Mouse (Mus musculus): ENCODE measurements around the gene Arhgap29. TPM values are rescaled to one million over a fixed set of nuclear protein-coding genes. Genes with fewer than 3 reads are reported as not detected.

The Arhgap29 gene
- polyA plus RNA-seq, 1 experiment from 2014 or later, result 65.6 TPM

DNA sequence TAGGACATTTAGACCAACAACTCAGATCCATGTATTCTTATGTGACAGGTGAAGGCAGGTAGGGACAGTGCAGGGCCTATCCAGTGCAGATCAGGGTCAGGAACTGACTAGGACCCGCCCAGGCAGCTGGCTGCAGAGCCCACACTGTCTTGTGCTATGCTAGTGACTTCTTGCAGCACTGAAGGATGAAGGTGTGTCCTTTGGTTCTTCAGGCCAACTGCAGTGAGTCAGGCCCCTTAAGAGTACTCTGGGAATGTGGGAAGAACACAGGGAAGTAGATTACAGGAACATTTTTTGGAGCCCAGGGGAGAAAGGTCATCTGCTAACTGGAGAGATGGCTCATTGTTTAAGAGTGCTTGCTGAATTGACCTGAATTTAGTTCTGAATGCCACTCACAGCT is 60.1 kb downstream of the Arhgap29 start:
- H3K36me3 ChIP-seq (ENCODE audit: control insufficient read depth, insufficient read depth, low read length), result peaks cover 51% of the 10 kb centered on the region
- H3K4me1 ChIP-seq (replicated peaks; ENCODE audit: control insufficient read depth, insufficient read depth, low read length), result no peaks in the 10 kb centered on the region; the same call in 1 of the 2 replicates
- H3K4me3 ChIP-seq (ENCODE audit: low read length), result no peak overlapping the region
- 78% methylated on average over 1 of the region's 1 CpGs for WGBS
- H3K27me3 ChIP-seq (ENCODE audit: control insufficient read depth, insufficient read depth, low read depth, low read length), result no peaks in the 10 kb centered on the region
- H3K9ac ChIP-seq (ENCODE audit: low read length), result no peak overlapping the region
- ATAC-seq (ENCODE audit: low read depth), result peak; percentile 43; the same call in 1 of the 2 replicates
- no peak overlapping the region for H3K27ac ChIP-seq (ENCODE audit: low read length)
- H3K4me2 ChIP-seq (ENCODE audit: low read depth, low read length), result no peak overlapping the region
- H3K9me3 ChIP-seq (ENCODE audit: control insufficient read depth, low read length), result no peaks in the 10 kb centered on the region

DNA sequence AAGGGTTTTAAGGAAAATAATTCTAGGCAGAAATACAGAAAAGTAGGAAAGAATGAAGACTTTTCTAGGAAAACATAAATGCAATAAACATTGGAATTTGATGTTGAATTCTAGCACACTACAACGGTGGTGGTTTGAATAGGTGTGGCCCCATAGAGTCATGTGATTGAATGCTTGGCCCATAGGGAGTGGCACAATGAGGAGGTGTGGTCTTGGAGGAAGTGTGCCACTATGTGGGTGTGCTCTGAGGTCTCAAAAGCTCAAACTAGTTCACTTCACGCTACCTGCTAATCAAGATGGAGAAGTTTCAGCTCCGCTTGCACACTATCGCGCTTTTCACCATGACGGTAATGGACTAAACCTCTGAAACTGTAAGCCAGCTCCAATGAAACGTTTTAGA is 66.1 kb downstream of the Arhgap29 start:
- no peak overlapping the region for H3K9ac ChIP-seq (ENCODE audit: low read length)
- H3K9me3 ChIP-seq (ENCODE audit: control insufficient read depth, low read length), result no peaks in the 10 kb centered on the region
- no peaks in the 10 kb centered on the region for H3K27me3 ChIP-seq (ENCODE audit: control insufficient read depth, insufficient read depth, low read depth, low read length)
- no peaks in the 10 kb centered on the region for H3K4me1 ChIP-seq (replicated peaks; ENCODE audit: control insufficient read depth, insufficient read depth, low read length)
- H3K4me2 ChIP-seq (ENCODE audit: low read depth, low read length), result no peak overlapping the region
- peaks cover 19% of the 10 kb centered on the region for H3K36me3 ChIP-seq (ENCODE audit: control insufficient read depth, insufficient read depth, low read length)
- WGBS, result 94% methylated on average over 7 of the region's 7 CpGs
- H3K4me3 ChIP-seq (ENCODE audit: low read length), result no peak overlapping the region
- no peak overlapping the region for H3K27ac ChIP-seq (ENCODE audit: low read length)
- no peak for ATAC-seq (ENCODE audit: low read depth)

GRCm38 (mm10) chr3:122019159-122019558 is 66.8 kb downstream of the Arhgap29 start:
- 86% methylated on average over 5 of the region's 5 CpGs for WGBS
- H3K27me3 ChIP-seq (ENCODE audit: control insufficient read depth, insufficient read depth, low read depth, low read length), result no peaks in the 10 kb centered on the region
- H3K4me2 ChIP-seq (ENCODE audit: low read depth, low read length), result no peak overlapping the region
- H3K27ac ChIP-seq (ENCODE audit: low read length), result no peak overlapping the region
- no peak for ATAC-seq (ENCODE audit: low read depth)
- no peak overlapping the region for H3K9ac ChIP-seq (ENCODE audit: low read length)
- no peaks in the 10 kb centered on the region for H3K4me1 ChIP-seq (replicated peaks; ENCODE audit: control insufficient read depth, insufficient read depth, low read length)
- peaks cover 15% of the 10 kb centered on the region for H3K36me3 ChIP-seq (ENCODE audit: control insufficient read depth, insufficient read depth, low read length)
- no peak overlapping the region for H3K4me3 ChIP-seq (ENCODE audit: low read length)
- no peaks in the 10 kb centered on the region for H3K9me3 ChIP-seq (ENCODE audit: control insufficient read depth, low read length)

GRCm38 (mm10) chr3:122021029-122021652 is 68.8 kb downstream of the Arhgap29 start:
- no peak overlapping the region for H3K9ac ChIP-seq (ENCODE audit: low read length)
- no peak overlapping the region for H3K4me2 ChIP-seq (ENCODE audit: low read depth, low read length)
- no peak overlapping the region for H3K4me3 ChIP-seq (ENCODE audit: low read length)
- no peaks in the 10 kb centered on the region; the same call in 1 of the 2 replicates for H3K4me1 ChIP-seq (replicated peaks; ENCODE audit: control insufficient read depth, insufficient read depth, low read length)
- H3K9me3 ChIP-seq (ENCODE audit: control insufficient read depth, low read length), result no peaks in the 10 kb centered on the region
- H3K36me3 ChIP-seq (ENCODE audit: control insufficient read depth, insufficient read depth, low read length), result peaks cover 10% of the 10 kb centered on the region
- no peaks in the 10 kb centered on the region for H3K27me3 ChIP-seq (ENCODE audit: control insufficient read depth, insufficient read depth, low read depth, low read length)
- peak; percentile 84 for ATAC-seq (ENCODE audit: low read depth)
- 64% methylated on average over 8 of the region's 8 CpGs for WGBS
- no peak overlapping the region for H3K27ac ChIP-seq (ENCODE audit: low read length)

DNA sequence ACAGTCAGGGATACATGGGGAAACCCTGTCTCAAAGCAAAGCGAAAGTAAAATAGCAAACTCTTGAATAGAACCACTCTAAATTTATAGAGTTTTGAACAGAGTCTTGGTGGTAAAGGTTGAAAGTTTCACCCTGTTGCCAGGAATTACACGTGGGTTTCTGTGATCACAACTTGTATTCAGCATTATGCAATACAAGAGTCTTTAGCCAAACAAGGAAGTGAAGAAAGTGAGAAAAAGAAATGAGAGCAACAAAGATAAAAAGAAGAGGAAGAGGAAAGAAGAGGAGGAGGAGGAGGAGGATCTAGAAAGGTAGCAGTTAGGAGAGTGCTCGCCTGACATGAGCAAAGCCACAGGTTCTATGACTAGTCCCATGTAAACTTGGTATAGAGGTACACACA is 70.0 kb downstream of the Arhgap29 start:
- 71% methylated on average over 3 of the region's 3 CpGs for WGBS
- Histone ChIP-seq H3K4me2 (ENCODE audit: low read depth, low read length) (no peak overlapping the region), H3K27ac (ENCODE audit: low read length) (no peak overlapping the region), H3K4me1 (replicated peaks; ENCODE audit: control insufficient read depth, insufficient read depth, low read length) (no peaks in the 10 kb centered on the region; the same call in 1 of the 2 replicates), H3K36me3 (ENCODE audit: control insufficient read depth, insufficient read depth, low read length) (0 out of 2 replicates have a peak, but pooled peaks cover 2% of the 10 kb centered on the region), H3K9me3 (ENCODE audit: control insufficient read depth, low read length) (no peaks in the 10 kb centered on the region), H3K9ac (ENCODE audit: low read length) (no peak overlapping the region), H3K27me3 (ENCODE audit: control insufficient read depth, insufficient read depth, low read depth, low read length) (no peaks in the 10 kb centered on the region), H3K4me3 (ENCODE audit: low read length) (no peak overlapping the region)
- no peak for ATAC-seq (ENCODE audit: low read depth)

GRCm38 (mm10) chr3:122026676-122027075 is 74.3 kb downstream of the Arhgap29 start:
- no peaks in the 10 kb centered on the region for H3K36me3 ChIP-seq (ENCODE audit: control insufficient read depth, insufficient read depth, low read length)
- peak; percentile 36; the same call in 1 of the 2 replicates for ATAC-seq (ENCODE audit: low read depth)
- no peaks in the 10 kb centered on the region; the same call in 1 of the 2 replicates for H3K4me1 ChIP-seq (replicated peaks; ENCODE audit: control insufficient read depth, insufficient read depth, low read length)
- H3K9ac ChIP-seq (ENCODE audit: low read length), result no peak overlapping the region
- H3K27me3 ChIP-seq (ENCODE audit: control insufficient read depth, insufficient read depth, low read depth, low read length), result no peaks in the 10 kb centered on the region
- no peak overlapping the region for H3K4me3 ChIP-seq (ENCODE audit: low read length)
- 0 out of 2 replicates have a peak overlapping the region, but pooled peaks have one; percentile 4 for H3K4me2 ChIP-seq (ENCODE audit: low read depth, low read length)
- WGBS, result 31% methylated on average over 5 of the region's 5 CpGs
- peak overlapping the region; percentile 44 for H3K27ac ChIP-seq (ENCODE audit: low read length)
- H3K9me3 ChIP-seq (ENCODE audit: control insufficient read depth, low read length), result no peaks in the 10 kb centered on the region

DNA sequence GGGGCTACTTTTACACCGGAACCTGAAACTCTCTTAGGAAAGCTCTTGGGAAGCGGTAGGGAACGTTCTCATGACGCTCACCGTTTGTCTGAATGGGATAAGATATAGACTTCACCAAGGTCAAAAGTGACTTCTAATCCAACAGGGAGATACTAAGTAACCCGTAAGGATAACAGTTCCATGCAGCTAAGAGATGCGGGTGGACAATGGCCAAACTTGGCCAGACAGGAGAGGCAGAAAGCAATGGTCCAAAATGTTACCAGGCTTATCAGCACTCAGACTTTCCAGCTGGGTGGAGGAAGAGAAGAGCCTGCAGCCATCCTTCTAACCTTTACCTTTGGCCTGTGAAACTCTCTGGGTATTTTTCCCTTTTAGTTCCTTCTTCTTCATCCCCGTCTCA is 75.4 kb downstream of the Arhgap29 start:
- Histone ChIP-seq H3K36me3 (ENCODE audit: control insufficient read depth, insufficient read depth, low read length) (no peaks in the 10 kb centered on the region), H3K4me2 (ENCODE audit: low read depth, low read length) (no peak overlapping the region), H3K9me3 (ENCODE audit: control insufficient read depth, low read length) (no peaks in the 10 kb centered on the region), H3K4me1 (replicated peaks; ENCODE audit: control insufficient read depth, insufficient read depth, low read length) (no peaks in the 10 kb centered on the region; the same call in 1 of the 2 replicates), H3K27me3 (ENCODE audit: control insufficient read depth, insufficient read depth, low read depth, low read length) (no peaks in the 10 kb centered on the region), H3K27ac (ENCODE audit: low read length) (no peak overlapping the region), H3K4me3 (ENCODE audit: low read length) (no peak overlapping the region), H3K9ac (ENCODE audit: low read length) (no peak overlapping the region)
- 86% methylated on average over 8 of the region's 8 CpGs for whole genome bisulfite sequencing
- ATAC-seq (ENCODE audit: low read depth), result no peak

GRCm38 (mm10) chr3:122033248-122033837 is 81.0 kb downstream of the Arhgap29 start:
- H3K9ac ChIP-seq (ENCODE audit: low read length), result no peak overlapping the region
- peaks cover 14% of the 10 kb centered on the region for H3K4me1 ChIP-seq (replicated peaks; ENCODE audit: control insufficient read depth, insufficient read depth, low read length)
- 48% methylated on average over 9 of the region's 9 CpGs for WGBS
- H3K27me3 ChIP-seq (ENCODE audit: control insufficient read depth, insufficient read depth, low read depth, low read length), result no peaks in the 10 kb centered on the region
- ATAC-seq (ENCODE audit: low read depth), result no peak
- no peaks in the 10 kb centered on the region for H3K36me3 ChIP-seq (ENCODE audit: control insufficient read depth, insufficient read depth, low read length)
- H3K4me3 ChIP-seq (ENCODE audit: low read length), result no peak overlapping the region
- H3K4me2 ChIP-seq (ENCODE audit: low read depth, low read length), result no peak overlapping the region
- peak overlapping the region; percentile 15; the same call in 1 of the 2 replicates for H3K27ac ChIP-seq (ENCODE audit: low read length)
- no peaks in the 10 kb centered on the region for H3K9me3 ChIP-seq (ENCODE audit: control insufficient read depth, low read length)

GRCm38 (mm10) chr3:122034240-122034639 is 81.9 kb downstream of the Arhgap29 start:
- Histone ChIP-seq H3K4me1 (replicated peaks; ENCODE audit: control insufficient read depth, insufficient read depth, low read length) (peaks cover 14% of the 10 kb centered on the region), H3K4me3 (ENCODE audit: low read length) (no peak overlapping the region), H3K27me3 (ENCODE audit: control insufficient read depth, insufficient read depth, low read depth, low read length) (no peaks in the 10 kb centered on the region), H3K9me3 (ENCODE audit: control insufficient read depth, low read length) (no peaks in the 10 kb centered on the region), H3K9ac (ENCODE audit: low read length) (no peak overlapping the region), H3K27ac (ENCODE audit: low read length) (no peak overlapping the region), H3K36me3 (ENCODE audit: control insufficient read depth, insufficient read depth, low read length) (no peaks in the 10 kb centered on the region), H3K4me2 (ENCODE audit: low read depth, low read length) (no peak overlapping the region)
- WGBS, result 54% methylated on average over 5 of the region's 5 CpGs
- no peak for ATAC-seq (ENCODE audit: low read depth)
